Mouse (Mus musculus) layer of hippocampus, adult 8-10 months (tissue): ENCODE measurements around the gene Cerk. TPM values are rescaled to one million over a fixed set of nuclear protein-coding genes. Genes with fewer than 3 reads are reported as not detected.
A peak's percentile ranks its signal among the peaks of the same experiment; 100 is the strongest.
"Not testable (repeated sequence)": the region's sequence is repeated elsewhere in the genome, so short reads cannot be mapped to it uniquely, and the experiment has no call there.

Experiments used
- DNase-seq, 2 experiments: peaks; one replicate each; pipeline ENCODE4 v3.0.0; 2022; ENCODE audit warnings: low spot score in 2 of 2
- total RNA-seq, 4 experiments: library from RNA; stranded (reverse); gene quantifications; 2 replicates each; pipeline ENCODE4 v1.2.4; 2022

Cerk gene
- total RNA-seq, result 10 to 100 TPM; 51.0 to 55.5 (median 52.0) TPM

DNA sequence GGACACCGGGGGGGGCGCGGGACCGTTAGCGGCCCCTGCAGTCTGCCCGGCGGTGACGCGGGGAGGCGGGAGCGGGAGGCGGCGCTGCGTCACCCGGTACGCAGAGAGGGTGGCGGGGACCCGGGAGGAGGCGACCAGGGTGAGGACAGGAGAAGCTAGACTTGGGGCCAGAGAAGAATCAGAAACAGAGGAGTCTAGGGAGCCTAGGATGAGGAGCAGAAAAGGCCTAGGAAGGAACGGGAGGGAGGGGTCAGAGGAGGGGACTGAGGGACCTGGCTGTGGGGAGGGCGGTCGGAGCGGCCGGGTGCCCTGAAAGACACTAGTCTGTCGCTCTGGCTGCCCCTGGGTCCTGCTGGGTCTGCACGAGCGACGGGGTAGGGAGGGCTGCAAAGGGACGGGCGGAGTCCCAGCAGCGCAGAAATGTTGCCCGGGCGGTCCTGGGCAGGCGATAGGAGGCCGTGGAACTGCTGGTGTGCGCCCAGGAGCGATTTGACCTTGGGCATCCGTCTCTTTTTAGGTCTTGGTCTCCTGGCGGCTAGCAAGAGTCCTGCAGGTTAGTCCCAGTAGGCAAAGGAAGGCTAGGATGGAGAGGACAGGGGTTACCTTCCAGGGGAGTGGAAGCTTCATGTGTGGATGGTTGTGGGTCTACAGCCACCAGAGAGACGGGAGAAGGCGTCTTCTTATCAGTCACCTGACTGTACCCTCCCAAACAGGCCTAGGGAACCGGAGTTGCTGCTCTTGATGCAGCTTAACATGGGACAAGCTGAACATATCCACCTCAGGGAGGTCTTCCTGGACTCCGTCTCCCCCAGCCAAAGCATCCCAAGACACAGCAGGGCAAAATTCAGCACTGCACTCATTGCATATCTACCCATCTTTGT is at the start of gene Cerk:
TSS of gene Cerk (minus strand) at position 453 of the 881 bp plus-strand sequence.
- peak; percentile 78 to 83 for DNase-seq

DNA sequence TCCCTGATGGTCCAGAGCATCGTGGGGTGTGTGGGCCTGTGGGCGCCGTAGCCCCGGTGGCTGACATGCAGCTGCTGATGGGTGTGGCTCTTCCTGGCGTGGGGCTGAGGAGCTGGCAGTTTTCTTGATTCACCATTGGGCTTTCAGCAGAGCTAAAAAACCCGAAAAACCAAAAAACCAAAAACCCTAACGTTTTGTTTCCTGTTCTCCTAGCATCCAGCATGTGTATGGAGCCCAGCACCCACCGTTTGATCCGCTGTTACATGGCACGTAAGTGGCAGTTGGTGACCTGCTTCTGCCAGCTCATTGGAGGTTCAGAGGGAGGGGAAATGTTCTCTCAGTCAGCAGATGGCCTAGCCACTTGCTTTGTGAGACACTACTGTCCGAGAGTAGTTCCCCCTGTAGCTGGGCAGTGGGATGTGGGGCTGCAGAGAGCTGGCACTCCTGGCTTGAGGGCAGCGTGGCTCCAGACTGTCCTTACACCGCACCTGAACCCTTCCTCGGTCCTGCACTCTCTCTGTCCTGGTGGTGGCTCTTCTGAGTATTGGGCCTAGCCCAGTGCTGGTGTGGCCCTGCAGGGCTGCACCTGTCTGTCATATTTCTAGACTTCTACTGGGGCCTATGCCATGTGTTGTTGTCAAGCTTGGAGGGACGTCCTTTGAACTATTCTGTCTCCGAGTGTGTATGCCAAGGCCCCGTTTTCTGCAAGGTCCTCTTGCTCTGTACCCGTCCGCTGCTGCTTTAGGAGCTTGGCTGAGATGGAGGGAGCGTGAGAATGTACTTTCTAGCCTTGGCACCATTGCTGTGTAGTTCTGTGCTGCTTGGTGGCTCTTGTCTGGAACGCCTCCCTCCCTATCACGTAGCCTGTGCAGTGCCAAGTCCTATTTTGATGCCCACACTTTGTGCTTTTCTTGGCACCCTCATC is 48.8 kb upstream of the Cerk start:
- DNase-seq, result no peak

DNA sequence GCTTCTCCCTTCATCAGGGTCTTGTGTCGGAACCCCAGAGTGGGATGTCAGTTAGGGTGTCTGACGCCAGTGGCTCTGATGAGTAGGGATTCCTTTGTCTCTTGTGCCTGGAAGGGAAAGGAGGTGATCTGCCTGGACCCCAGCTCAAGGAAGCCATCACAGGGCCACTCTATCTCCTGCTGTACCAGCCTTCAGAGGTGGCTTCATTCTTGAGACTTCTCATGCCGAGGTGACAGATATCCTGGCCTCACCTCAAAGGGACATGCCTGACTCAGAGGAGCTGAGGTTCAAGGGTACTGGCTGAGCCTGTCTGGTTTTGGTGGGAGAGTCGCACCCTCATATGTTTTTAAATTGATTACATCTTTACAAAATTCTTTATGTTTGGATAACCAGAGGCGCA is 48.1 kb upstream of the Cerk start:
- DNase-seq, result no peak

DNA sequence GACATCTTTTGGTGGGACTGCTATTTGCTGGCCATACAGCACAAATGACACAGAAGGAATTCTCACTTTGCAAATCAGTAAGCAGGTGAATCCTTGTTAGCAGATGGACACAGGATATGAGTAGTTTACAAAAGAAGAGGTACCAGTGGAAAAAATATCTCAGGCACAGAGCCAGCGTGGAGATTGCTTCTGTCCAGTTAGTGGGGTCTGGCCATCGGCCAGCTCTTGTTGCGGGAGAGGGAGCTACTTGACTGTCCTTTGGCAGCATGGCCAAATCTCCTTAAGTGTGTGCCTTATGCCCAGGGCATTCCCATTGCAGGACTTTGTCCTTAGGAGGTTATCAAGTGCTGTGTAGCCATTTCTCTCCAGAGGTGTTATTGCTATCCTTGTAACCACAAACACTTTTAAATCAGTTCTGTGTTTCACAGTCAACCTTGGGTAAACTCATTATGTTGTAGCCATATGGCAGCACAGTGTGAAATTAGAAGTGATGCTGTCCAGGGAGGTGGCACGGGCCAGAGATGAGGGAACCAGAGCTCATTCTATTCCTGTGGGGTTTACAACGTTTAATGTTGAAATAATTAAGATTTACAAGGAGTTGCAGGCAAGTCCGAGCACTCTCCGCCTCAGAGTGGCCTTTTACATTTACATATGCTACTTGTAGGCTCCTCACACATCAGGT is 46.0 kb upstream of the Cerk start:
- no peak for DNase-seq

DNA sequence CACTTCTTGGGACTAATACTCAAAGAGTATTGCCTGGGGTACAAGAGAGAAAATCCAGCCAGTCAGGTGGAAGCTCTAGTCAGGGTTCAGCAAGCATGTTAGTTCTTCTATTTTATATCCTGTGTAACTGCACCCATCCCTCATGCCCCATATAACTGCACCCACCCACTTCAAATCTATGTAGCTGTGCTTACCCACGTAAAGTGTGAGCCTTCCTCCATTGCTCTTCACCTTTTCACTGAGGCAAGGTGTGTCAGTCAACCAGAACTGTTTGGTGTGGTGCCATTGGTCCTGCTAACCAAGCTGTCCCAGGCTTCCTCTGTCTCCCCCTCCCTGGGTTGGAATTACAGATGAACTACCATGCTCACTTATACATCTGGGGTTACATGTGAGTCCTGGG is 45.2 kb upstream of the Cerk start:
- DNase-seq, result no peak

DNA sequence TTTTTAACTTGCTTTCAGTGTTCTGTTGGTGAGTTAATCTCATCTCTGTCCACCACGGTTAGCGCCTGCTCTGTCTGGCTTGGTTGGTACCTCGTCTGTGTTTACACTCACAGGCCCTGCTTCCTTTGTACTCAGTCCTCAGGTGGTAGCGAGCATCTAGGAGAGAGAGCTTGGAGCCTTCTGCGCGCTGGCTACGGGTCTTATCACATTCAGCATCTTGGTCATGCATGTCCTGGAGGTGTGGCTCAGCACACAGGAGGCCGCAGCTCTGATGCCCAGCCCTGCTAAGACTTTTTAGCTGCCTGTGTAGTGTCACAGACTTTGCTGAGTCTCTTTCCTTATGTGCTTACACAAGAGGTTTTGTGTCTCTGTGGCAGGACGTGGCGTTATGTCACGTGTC is 43.7 kb upstream of the Cerk start:
- DNase-seq, result no peak

DNA sequence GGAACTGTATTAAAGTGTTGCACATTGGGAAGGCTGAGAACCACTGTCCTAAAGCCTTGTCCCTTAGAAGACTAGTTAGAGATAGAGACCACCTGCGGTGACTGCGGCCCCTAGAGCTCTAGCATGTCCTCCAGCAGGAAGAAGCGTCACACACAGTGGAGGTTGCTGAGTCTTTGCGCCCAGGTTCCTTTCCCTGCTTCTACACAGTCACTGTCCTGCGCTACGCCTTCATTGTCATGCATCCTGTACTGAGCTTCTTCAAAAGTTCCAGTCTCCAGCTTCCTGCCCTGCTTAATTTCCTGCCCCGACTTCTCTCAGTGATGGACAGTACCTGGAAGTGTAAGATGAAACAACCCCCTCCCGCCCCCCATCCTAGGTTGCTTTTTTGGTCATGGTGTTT is 43.1 kb upstream of the Cerk start:
- no peak for DNase-seq

DNA sequence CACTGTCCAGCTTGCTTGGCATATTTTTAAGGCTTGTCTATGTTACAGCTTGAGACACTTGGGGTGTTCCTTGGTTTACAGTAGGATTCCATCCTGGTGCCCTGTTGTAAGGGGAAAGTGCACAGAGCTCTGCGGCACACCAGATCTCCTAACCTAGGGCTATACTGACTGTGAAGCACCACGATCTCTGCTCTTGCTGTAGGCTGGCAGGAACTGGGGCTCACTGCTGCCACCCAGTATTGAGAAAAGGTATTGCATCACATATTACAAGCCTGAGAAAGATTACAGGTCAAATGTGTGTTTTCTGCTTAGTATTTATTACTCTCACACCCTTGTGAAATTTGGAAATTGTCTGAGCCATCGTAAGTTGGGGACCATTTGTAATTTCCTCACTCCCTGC is 42.2 kb upstream of the Cerk start:
- DNase-seq, result peak in 1 of 2 experiments; percentile 46

DNA sequence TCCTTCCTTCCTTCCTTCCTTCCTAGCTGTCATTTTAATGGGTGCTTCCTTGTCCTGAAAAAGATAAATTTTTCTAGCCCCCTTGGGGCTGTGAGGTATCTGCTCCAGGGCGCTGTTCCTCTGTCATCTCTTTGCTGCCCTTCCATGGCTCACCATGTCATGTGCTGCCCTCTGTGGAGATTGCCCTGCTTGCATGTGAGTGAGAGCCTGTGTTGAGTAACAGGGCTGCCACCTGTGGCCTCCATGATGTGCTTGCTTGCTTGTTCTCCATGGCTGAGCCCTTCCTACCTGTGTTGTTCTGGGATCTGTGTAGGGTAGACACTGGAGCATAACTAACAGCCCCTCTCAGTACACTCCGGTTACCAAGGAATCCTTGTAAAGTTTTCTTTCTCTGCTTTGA is 41.0 kb upstream of the Cerk start:
- no peak for DNase-seq

DNA sequence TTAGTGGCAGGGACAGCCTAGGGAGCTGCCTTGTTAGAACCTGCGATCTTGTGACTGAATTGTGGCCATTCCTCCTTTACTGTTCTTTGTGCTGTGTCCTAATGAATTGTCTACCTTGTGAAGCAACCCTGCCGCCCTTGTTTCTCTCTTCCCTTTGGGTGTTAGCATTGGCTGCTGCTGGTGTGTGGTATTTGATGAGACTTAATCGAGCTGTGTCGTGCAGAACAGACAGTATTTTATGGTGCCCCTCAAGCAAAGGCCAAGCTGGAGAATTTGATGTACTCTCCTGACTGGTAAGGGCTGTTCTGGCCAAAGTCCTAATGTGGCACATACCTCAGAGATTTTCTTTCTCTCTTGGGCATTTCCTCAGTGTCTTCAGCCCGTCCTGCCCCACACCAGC is 40.3 kb upstream of the Cerk start:
- DNase-seq, result no peak

DNA sequence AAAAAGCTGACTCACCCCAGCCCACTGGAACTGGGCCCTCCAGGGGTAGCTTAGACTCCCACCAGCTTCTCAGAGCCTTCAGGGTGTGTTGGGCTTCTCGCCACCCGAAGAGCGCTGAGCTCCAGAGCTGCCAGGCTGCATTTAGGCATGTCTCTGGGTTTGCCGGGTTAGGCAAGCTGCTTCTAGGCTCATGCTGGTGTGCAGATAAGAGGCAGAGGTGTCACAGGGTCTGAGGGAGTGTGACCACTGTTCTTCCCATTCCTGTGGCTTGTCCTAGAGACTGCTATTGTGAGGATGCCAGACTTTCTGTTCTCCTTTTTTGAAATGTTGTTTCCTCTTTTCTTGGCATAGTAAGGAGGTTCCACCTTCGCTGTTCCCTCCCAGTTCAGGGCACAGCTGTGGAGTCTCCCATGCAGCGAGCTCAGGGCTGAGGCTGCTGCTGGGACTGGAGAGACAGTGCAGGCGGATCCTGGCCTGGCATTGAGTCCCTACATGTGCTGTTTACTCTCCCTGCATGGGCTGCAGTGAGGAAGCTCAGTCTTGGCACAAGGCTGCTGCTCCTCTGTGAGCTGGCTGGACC is 39.1 kb upstream of the Cerk start:
- no peak for DNase-seq

DNA sequence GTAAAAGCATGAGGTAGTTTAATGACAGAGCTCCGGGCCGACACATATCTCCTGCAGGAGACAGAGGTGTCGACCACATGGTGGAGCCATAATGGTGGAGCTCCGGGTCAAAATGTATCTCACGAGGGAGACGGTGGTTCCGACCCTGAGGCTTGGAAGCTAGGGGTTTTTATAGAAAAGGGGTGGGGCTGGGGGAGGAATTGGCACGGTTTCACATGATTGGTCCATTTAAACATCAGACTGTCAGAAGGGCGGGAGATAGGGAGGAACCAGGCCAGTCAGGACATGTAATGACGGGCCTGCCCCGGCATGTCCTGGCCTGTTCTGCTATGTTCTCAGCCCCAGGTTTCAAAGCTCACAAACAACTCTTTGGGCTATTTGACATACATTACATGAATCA is 36.0 kb upstream of the Cerk start:
- DNase-seq, result not testable (repeated sequence)

DNA sequence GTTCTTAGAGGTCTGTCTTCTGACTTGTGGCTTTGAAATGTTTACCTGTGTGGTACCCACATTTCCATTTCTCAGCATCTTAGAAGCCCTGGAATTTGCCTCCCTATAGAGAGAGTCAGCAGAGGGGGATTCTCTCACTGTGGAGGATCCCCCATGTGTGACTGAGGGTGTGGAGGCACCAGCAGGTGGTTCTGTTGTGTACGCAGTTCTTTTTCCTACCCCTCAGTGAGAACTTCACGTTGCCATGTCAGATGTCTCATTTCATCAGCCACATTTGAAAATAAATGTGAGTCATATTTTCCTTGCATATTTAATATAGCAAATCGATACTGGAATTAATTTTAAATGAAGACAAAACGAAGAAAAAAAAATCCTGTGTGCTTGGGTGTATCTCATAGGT is 35.4 kb upstream of the Cerk start:
- no peak for DNase-seq

DNA sequence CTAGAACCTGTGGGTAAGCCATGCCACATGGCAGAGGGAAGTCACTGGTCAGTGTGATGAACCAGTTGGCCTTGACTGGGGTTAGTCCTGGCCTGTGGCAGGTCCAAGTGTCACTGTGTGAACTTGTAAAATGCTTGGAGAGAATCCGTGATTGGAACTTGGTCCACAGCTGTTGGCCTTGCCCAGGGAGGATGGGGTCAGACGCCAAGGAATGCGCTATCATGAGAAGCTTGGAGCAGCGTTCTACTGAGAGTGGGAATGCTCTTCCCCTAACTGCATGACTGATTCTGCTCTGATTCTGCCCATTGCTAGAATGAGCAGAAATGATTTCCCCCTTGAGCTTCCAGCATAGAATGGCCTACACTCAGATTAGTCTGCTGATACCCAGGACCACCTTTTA is 34.8 kb upstream of the Cerk start:
- DNase-seq, result no peak

DNA sequence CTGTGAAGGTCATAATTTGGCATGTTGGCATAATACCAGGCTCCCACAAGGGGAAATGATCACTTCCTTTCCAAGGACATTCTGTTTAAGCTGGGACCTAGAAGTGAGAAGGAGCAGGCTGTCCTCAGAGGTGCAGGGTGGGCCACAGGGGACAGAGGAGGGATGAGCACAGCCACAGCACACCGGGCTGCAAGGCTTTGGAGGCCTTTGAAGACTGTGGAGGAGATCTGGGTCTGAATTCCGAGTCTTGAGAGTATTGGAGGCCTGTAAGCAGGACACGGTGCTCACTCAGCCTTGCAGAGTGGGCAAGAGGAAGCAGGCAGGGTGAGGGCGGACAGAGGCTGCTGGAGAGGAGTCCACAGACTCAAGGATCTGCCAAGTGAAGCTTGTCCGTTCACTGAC is 34.3 kb upstream of the Cerk start:
- no peak for DNase-seq

DNA sequence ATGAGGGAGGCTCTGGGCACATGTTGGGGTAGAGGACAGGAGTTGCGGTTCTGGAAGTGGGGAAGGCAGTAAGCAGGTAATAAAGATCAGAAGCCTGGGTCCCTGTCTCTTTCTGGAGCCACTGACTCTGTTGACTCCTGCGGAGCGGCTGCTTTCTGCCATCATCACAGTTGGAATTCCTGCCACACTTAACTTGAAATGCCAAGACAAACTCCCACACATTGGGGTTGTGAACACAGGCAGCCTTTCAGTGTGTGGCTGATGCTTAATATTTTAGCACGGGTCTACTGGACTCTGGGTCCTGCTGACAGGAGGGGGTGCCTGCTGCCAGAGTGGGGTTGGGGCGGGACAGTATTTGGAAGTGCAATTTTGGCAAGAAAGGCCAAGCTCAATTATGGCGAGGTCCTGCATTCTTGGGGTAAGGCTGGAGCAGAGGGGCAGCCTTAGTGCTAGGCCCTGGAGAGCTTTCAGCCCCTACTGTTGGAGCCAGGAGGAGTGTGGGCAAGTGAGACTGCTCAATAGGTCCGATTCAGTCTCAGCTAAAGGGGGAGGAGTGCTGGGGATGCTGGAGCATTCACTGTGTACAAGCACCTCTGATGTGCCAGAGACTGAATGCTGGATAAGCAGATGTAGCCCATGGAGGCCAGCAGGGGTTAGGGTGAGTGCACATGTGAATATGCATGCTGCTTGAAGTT is 33.7 kb upstream of the Cerk start:
- DNase-seq, result no peak

DNA sequence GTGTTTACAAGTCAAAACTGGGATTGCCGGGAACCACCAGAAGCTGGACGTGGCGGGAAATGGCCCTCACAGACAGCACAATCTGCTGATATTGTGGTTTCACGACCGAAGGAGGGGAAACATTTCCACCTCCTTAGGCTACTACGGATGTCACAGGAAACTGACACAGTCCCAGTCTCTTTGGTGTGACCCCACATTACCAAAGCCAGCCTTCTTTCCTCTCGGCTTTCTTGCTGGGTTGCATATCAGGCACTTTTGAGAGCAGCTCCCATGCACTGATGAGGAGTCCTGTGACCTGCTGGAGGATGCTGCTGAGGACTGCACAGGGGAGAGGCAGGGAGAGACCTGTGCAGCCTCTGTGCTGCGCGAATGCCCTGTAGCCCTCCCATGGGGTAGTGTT is 30.7 kb upstream of the Cerk start:
- not testable (repeated sequence) for DNase-seq

DNA sequence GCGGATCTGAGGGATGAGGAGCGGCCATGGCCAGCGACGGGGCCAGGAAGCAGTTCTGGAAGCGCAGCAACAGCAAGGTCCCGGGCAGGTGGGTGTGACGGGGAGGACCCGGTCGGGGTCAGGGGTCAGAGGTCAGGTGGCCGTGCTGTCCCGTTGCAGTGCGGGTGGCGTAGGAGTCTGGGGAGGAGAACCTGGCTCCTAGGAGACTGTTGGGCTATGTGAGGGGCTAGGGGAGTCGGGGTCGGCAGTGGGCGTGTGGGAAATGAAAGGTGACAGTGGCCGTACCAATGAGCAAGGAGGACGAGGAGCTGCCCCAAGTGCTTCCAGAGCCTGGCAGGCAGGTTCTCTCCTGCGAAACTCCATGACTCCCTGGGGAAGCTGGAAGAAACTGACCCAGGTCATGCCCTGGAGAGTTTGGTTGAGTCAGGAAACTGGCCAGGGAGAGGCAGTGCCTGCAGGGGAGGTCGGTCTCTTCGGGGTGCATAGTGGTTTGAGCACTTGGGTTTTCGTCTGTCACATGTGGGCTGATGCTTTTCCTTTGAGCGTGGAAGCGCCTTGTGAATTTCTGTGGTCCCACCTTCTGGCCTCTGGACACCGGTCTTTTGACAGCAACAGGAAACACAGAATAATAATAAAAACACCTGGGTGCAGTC is 28.7 kb upstream of the Cerk start:
- DNase-seq, result peak; percentile 53 to 58

DNA sequence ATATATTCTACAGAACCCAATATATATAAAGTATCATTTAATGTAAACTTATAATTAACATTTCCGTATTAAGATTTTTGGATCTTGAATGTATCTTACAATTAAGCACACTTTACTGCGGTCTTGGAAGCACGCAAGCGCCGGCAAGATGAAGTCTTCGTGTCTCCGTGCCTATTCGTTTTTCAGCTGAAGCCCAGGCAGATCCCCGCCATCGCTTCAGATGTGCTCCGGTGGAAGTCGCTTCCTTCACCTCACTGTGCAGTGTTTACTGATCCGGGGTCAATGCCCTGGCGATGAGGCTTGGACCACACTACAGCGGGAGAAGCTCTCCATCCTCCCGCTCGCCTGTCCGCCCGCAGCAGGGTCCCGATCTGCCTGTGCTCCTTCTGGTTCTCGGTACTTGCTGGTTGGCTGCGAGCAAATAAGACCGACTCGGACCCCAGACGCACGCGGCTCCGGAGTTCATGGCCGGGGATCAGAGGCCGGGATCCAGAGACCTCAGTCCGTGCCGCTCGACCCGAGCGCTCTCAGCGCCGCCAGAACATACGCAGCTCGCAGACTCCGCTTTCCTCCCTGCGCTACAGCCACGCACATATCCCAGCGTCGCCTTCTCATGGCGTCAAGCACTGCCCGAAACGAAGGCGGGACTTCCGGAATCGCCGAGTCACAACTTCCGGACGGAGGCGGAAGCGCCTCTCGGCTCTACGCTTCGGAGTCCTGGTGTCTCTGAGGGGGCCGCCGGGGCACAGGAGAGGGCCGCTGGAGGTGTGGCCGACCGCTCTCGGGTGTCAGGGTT is 28.0 kb upstream of the Cerk start, which contains the start of gene Tbc1d22a:
TSS of gene Tbc1d22a (plus strand) at position 707 of the 796 bp plus-strand sequence.
- peak; percentile 88 to 91 for DNase-seq
